ENCODE assay signal across 21 mouse cellular contexts in genomic region chr11:60068631-60069030, GRCm38 (mm10). TPM values are rescaled to one million over a fixed set of nuclear protein-coding genes. Genes with fewer than 3 reads are reported as not detected.
A peak's percentile ranks its signal among the peaks of the same experiment; 100 is the strongest.
DNase-seq lines count a peak whose midpoint lies in the region.
"Had no signal": no experiment of that assay in that cellular context is flagged by ENCODE, and none has a peak within 500 bp of the region (broad histone marks: within the 10 kb centered on the region; RNA-seq: fewer than 3 reads in every experiment).

No protein-coding gene starts in this region.

- peak; percentile 31 for DNase-seq in 3T3-L1 (ENCODE audit: low read depth, low spot score)
- peak; percentile 82 for DNase-seq in Muller cell, postnatal 12 days (ENCODE audit: inconsistent ontology term)
- DNase-seq in NIH3T3 (ENCODE audit: low read depth) = peak; percentile 58
- DNase-seq in layer of hippocampus, adult 18-20 months (ENCODE audit: low spot score in 2 of 2) = no peak
- DNase-seq in spleen, adult 18-20 months = no peak
- DNase-seq in cerebellum, adult 8-10 months = no peak
- no peak for DNase-seq in cerebellum, postnatal 4 days (ENCODE audit: low spot score in 2 of 2)
- DNase-seq: adrenal gland, adult 2 months; adrenal gland, adult 8-10 months; adrenal gland, postnatal 10 days; adrenal gland, postnatal 14 days; adrenal gland, postnatal 25 days; adrenal gland, postnatal 36 days; B cell, adult 2 months; cerebellum, adult 11 months; cerebellum, adult 11-12 months; cerebellum, adult 18-20 months; cerebellum, adult 2 months; cerebellum, adult 9-10 months; cerebellum, adult 9-11 months had no signal

- H3K4me1 ChIP-seq in brown adipose tissue, adult 24 weeks (ENCODE audit: control insufficient read depth, insufficient read depth, insufficient read length, low read length) = peaks cover 7% of the 10 kb centered on the region; the same call in 1 of the 2 replicates

- no peak overlapping the region for H3K4me3 ChIP-seq in brown adipose tissue, adult 24 weeks (ENCODE audit: insufficient read depth, low read depth, low read length)

- H3K27ac ChIP-seq in brown adipose tissue, adult 24 weeks (replicated peaks; ENCODE audit: low read depth, low read length) = 0 out of 2 replicates have a peak overlapping the region, but pooled peaks have one; percentile 29

RNA-seq across cellular contexts. Expression of gene Pemt, which starts 22.3 kb away (rescaled TPM):
- 8.5 and 29.6 TPM in 2 replicates for polyA plus RNA-seq in brown adipose tissue, adult 24 weeks (2012; ENCODE audit: insufficient read depth, insufficient read length, missing spikeins)
- total RNA-seq in layer of hippocampus, adult 18-20 months (2021) = 1 to 10 TPM; 2.4 to 7.8 TPM

RNA-seq across cellular contexts. Expression of gene Rai1, which starts 36.2 kb away (rescaled TPM):
- polyA plus RNA-seq in brown adipose tissue, adult 24 weeks (2012; ENCODE audit: insufficient read depth, insufficient read length, missing spikeins) = 11.7 and 13.7 TPM in 2 replicates
- 10 to 100 TPM; 76.2 to 80.9 TPM for total RNA-seq in layer of hippocampus, adult 18-20 months (2021)

Comparison
In these comparisons a context has a peak if more than half of its experiments do, and no peak if none do; other contexts are left out.
1. DNase-seq: peak in 3T3-L1 (single experiment), Muller cell, postnatal 12 days (single experiment) and NIH3T3 (single experiment); none in layer of hippocampus, adult 18-20 months (0 of 2), spleen, adult 18-20 months (0 of 2), cerebellum, adult 8-10 months (single experiment) and cerebellum, postnatal 4 days (0 of 2).